Mouse (Mus musculus) embryonic facial prominence, embryonic 13.5 days (tissue): Measurements from ENCODE around the gene Atg7. TPM values are rescaled to one million over a fixed set of nuclear protein-coding genes. Genes with fewer than 3 reads are reported as not detected.

Source experiments
- ATAC-seq: fragments of 200-750 bp; cut with Nextera tagmentation; 2 replicates; pipeline ENCODE4 v1.8.0; 2017; ENCODE audit warnings: low read depth; ENCODE audit not compliant: insufficient number of reproducible peaks, insufficient read depth, low FRiP score, low TSS enrichment
- H3K27ac ChIP-seq: fragments of 300-500 bp; sonication (generic); 2 replicates; pipeline ENCODE4 v1.5.1; 2015; ENCODE audit warnings: moderate library complexity, mild to moderate bottlenecking, inconsistent platforms
- H3K27me3 ChIP-seq: fragments of 300-500 bp; sonication (generic); 2 replicates; pipeline ENCODE4 v1.6.1; 2015; ENCODE audit warnings: mild to moderate bottlenecking, inconsistent platforms
- H3K36me3 ChIP-seq: fragments of 300-500 bp; sonication (generic); 2 replicates; pipeline ENCODE4 v1.6.1; 2015; ENCODE audit warnings: mild to moderate bottlenecking, inconsistent platforms
- H3K4me1 ChIP-seq: fragments of 300-500 bp; sonication (generic); 2 replicates; pipeline ENCODE4 v1.6.1; 2015; ENCODE audit warnings: inconsistent platforms
- H3K4me2 ChIP-seq: fragments of 300-500 bp; sonication (generic); 2 replicates; pipeline ENCODE4 v1.6.1; 2015; ENCODE audit warnings: moderate library complexity, mild to moderate bottlenecking, inconsistent platforms
- H3K4me3 ChIP-seq: fragments of 300-500 bp; sonication (generic); 2 replicates; pipeline ENCODE4 v1.5.1; 2015; ENCODE audit warnings: mild to moderate bottlenecking, inconsistent platforms
- H3K9ac ChIP-seq: fragments of 300-500 bp; sonication (generic); 2 replicates; pipeline ENCODE4 v1.6.1; 2015; ENCODE audit warnings: mild to moderate bottlenecking, inconsistent platforms
- H3K9me3 ChIP-seq: fragments of 300-500 bp; sonication (generic); 2 replicates; pipeline ENCODE4 v1.6.1; 2016; ENCODE audit warnings: inconsistent platforms
- WGBS: fragments of 180-500 bp; shearing (Covaris S2); methylation state at CpG from one replicate; pipeline ENCODE4 v1.1.7; 2015; ENCODE audit warnings: mixed read lengths; 5-methylcytosine and 5-hydroxymethylcytosine counted together
- polyA plus RNA-seq: library from polyadenylated mRNA; unstranded; fragments of >200 nt; fragmentation: Nextera tagmentation; extraction: Ambion mirVana; gene quantifications from 2 replicates; pipeline ENCODE4 v1.2.1, GENCODE M21; 2015

The Atg7 gene
- polyA plus RNA-seq, 1 experiment from 2014 or later, result 19.7 TPM

- Histone ChIP-seq H3K4me2 (no peak overlapping the region), H3K4me1 (peaks cover 58% of the 10 kb centered on the region), H3K36me3 (no peaks in the 10 kb centered on the region), H3K4me3 (no peak overlapping the region), H3K9ac (0 out of 2 replicates have a peak overlapping the region, but pooled peaks have one; percentile 16), H3K27me3 (no peaks in the 10 kb centered on the region), H3K27ac (0 out of 2 replicates have a peak overlapping the region, but pooled peaks have one; percentile 48), H3K9me3 (peaks cover 4% of the 10 kb centered on the region; the same call in 1 of the 2 replicates)
- ATAC-seq, result no peak
- 17% methylated on average over 4 of the region's 4 CpGs for WGBS
Observed at GRCm38 (mm10) chr6:114846153-114846772, 203.4 kb downstream of the Atg7 start.

GRCm38 (mm10) chr6:114847582-114848174 lies 204.8 kb downstream of the Atg7 start:
- Histone ChIP-seq H3K4me3 (no peak overlapping the region), H3K4me2 (no peak overlapping the region), H3K27me3 (no peaks in the 10 kb centered on the region), H3K4me1 (peaks cover 58% of the 10 kb centered on the region), H3K27ac (no peak overlapping the region), H3K9ac (no peak overlapping the region), H3K9me3 (peaks cover 4% of the 10 kb centered on the region; the same call in 1 of the 2 replicates), H3K36me3 (no peaks in the 10 kb centered on the region)
- no peak for ATAC-seq
- WGBS, result 80% methylated on average over 12 of the region's 12 CpGs

- no peak overlapping the region for H3K4me2 ChIP-seq
- H3K4me3 ChIP-seq, result no peak overlapping the region
- H3K4me1 ChIP-seq, result peaks cover 68% of the 10 kb centered on the region
- ATAC-seq, result no peak
- WGBS, result 46% methylated on average over 7 of the region's 7 CpGs
- H3K9ac ChIP-seq, result no peak overlapping the region
- no peaks in the 10 kb centered on the region for H3K27me3 ChIP-seq
- peak overlapping the region; percentile 44 for H3K27ac ChIP-seq
- H3K36me3 ChIP-seq, result no peaks in the 10 kb centered on the region
- no peaks in the 10 kb centered on the region for H3K9me3 ChIP-seq
Observed at GRCm38 (mm10) chr6:114848761-114849160, 205.9 kb downstream of the Atg7 start.

- Histone ChIP-seq H3K4me2 (no peak overlapping the region), H3K27me3 (no peaks in the 10 kb centered on the region), H3K4me1 (peaks cover 78% of the 10 kb centered on the region), H3K4me3 (no peak overlapping the region), H3K36me3 (no peaks in the 10 kb centered on the region), H3K9me3 (no peaks in the 10 kb centered on the region), H3K27ac (no peak overlapping the region), H3K9ac (no peak overlapping the region)
- no peak for ATAC-seq
- 88% methylated on average over 8 of the region's 8 CpGs for WGBS
Observed at GRCm38 (mm10) chr6:114849787-114850186, 206.9 kb downstream of the Atg7 start.

GRCm38 (mm10) chr6:114851688-114852087 lies 208.8 kb downstream of the Atg7 start:
- Histone ChIP-seq H3K36me3 (no peaks in the 10 kb centered on the region), H3K9ac (peak overlapping the region; percentile 27; the same call in 1 of the 2 replicates), H3K4me3 (no peak overlapping the region), H3K4me2 (no peak overlapping the region), H3K4me1 (peaks cover 79% of the 10 kb centered on the region), H3K27ac (no peak overlapping the region), H3K27me3 (no peaks in the 10 kb centered on the region), H3K9me3 (no peaks in the 10 kb centered on the region)
- ATAC-seq, result no peak
- WGBS, result 40% methylated on average over 7 of the region's 7 CpGs

- peaks cover 82% of the 10 kb centered on the region for H3K4me1 ChIP-seq
- H3K36me3 ChIP-seq, result peaks cover 1% of the 10 kb centered on the region; the same call in 1 of the 2 replicates
- no peak for ATAC-seq
- H3K27ac ChIP-seq, result no peak overlapping the region
- no peaks in the 10 kb centered on the region for H3K9me3 ChIP-seq
- H3K4me3 ChIP-seq, result no peak overlapping the region
- no peak overlapping the region for H3K4me2 ChIP-seq
- no peaks in the 10 kb centered on the region for H3K27me3 ChIP-seq
- WGBS, result 24% methylated on average over 3 of the region's 3 CpGs
- no peak overlapping the region for H3K9ac ChIP-seq
Observed at GRCm38 (mm10) chr6:114852739-114853138, 209.8 kb downstream of the Atg7 start.

- Histone ChIP-seq H3K9me3 (no peaks in the 10 kb centered on the region), H3K4me2 (no peak overlapping the region), H3K27ac (0 out of 2 replicates have a peak overlapping the region, but pooled peaks have one; percentile 73), H3K27me3 (no peaks in the 10 kb centered on the region), H3K4me3 (no peak overlapping the region), H3K36me3 (peaks cover 18% of the 10 kb centered on the region), H3K9ac (no peak overlapping the region; the same call in 1 of the 2 replicates), H3K4me1 (peaks cover 75% of the 10 kb centered on the region)
- ATAC-seq, result no peak
- WGBS, result 29% methylated on average over 2 of the region's 2 CpGs
Observed at GRCm38 (mm10) chr6:114854368-114854767, 211.5 kb downstream of the Atg7 start.

GRCm38 (mm10) chr6:114855644-114856043 lies 212.7 kb downstream of the Atg7 start:
- Histone ChIP-seq H3K9ac (no peak overlapping the region), H3K9me3 (no peaks in the 10 kb centered on the region), H3K4me1 (peaks cover 71% of the 10 kb centered on the region), H3K4me2 (no peak overlapping the region), H3K4me3 (no peak overlapping the region), H3K36me3 (peaks cover 27% of the 10 kb centered on the region), H3K27me3 (no peaks in the 10 kb centered on the region), H3K27ac (peak overlapping the region; percentile 73)
- no peak for ATAC-seq
- 63% methylated on average over 3 of the region's 3 CpGs for WGBS

- Histone ChIP-seq H3K4me1 (peaks cover 65% of the 10 kb centered on the region), H3K4me2 (no peak overlapping the region), H3K27ac (peak overlapping the region; percentile 73; the same call in 1 of the 2 replicates), H3K4me3 (no peak overlapping the region), H3K27me3 (no peaks in the 10 kb centered on the region), H3K9me3 (no peaks in the 10 kb centered on the region), H3K9ac (no peak overlapping the region), H3K36me3 (peaks cover 36% of the 10 kb centered on the region)
- WGBS, result 86% methylated on average over 4 of the region's 4 CpGs
- ATAC-seq, result no peak
Observed at GRCm38 (mm10) chr6:114856501-114856900, 213.6 kb downstream of the Atg7 start.

- Histone ChIP-seq H3K27me3 (no peaks in the 10 kb centered on the region), H3K27ac (no peak overlapping the region; the same call in 1 of the 2 replicates), H3K9ac (0 out of 2 replicates have a peak overlapping the region, but pooled peaks have one; percentile 11), H3K4me3 (no peak overlapping the region), H3K9me3 (no peaks in the 10 kb centered on the region), H3K36me3 (peaks cover 52% of the 10 kb centered on the region), H3K4me2 (no peak overlapping the region), H3K4me1 (peaks cover 48% of the 10 kb centered on the region)
- 84% methylated on average over 3 of the region's 3 CpGs for WGBS
- no peak for ATAC-seq
Observed at GRCm38 (mm10) chr6:114857996-114858721, 215.3 kb downstream of the Atg7 start.

- Histone ChIP-seq H3K27me3 (no peaks in the 10 kb centered on the region), H3K36me3 (peaks cover 56% of the 10 kb centered on the region)
Observed at GRCm38 (mm10) chr6:114858722-114859053, 215.8 kb downstream of the Atg7 start.

More at GRCm38 (mm10) chr6:114858722-114859053, 215.8 kb downstream of the Atg7 start:
- no peak overlapping the region for H3K9ac ChIP-seq
- no peaks in the 10 kb centered on the region for H3K9me3 ChIP-seq
- no peak for ATAC-seq
- H3K4me3 ChIP-seq, result no peak overlapping the region
- WGBS, result 81% methylated on average over 4 of the region's 4 CpGs
- H3K4me1 ChIP-seq, result peaks cover 43% of the 10 kb centered on the region
- no peak overlapping the region; the same call in 1 of the 2 replicates for H3K27ac ChIP-seq
- no peak overlapping the region for H3K4me2 ChIP-seq
